Mouse (Mus musculus): ENCODE results near the gene Chchd1. TPM values are rescaled to one million over a fixed set of nuclear protein-coding genes. Genes with fewer than 3 reads are reported as not detected.
A peak's percentile ranks its signal among the peaks of the same experiment; 100 is the strongest.
"Not testable (repeated sequence)": the region's sequence is repeated elsewhere in the genome, so short reads cannot be mapped to it uniquely, and the experiment has no call there.

The Chchd1 gene
- total RNA-seq, 2 experiments from 2014 or later = 22.5 to 27.1 TPM

- no peak for ATAC-seq (replicated peaks; ENCODE audit: low FRiP score, poor library complexity, severe bottlenecking)
Observed at GRCm38 (mm10) chr14:20682498-20682897, 20.3 kb upstream of the Chchd1 start.

GRCm38 (mm10) chr14:20686576-20686975 is 16.2 kb upstream of the Chchd1 start:
- no peak for ATAC-seq (replicated peaks; ENCODE audit: low FRiP score, poor library complexity, severe bottlenecking)

GRCm38 (mm10) chr14:20689009-20689408 is 13.8 kb upstream of the Chchd1 start:
- ATAC-seq (replicated peaks; ENCODE audit: low FRiP score, poor library complexity, severe bottlenecking) = no peak

GRCm38 (mm10) chr14:20691772-20692171 is 11.0 kb upstream of the Chchd1 start:
- ATAC-seq (replicated peaks; ENCODE audit: low FRiP score, poor library complexity, severe bottlenecking) = no peak

- ATAC-seq (replicated peaks; ENCODE audit: low FRiP score, poor library complexity, severe bottlenecking) = no peak
Observed at GRCm38 (mm10) chr14:20693589-20694101, 9.2 kb upstream of the Chchd1 start.

GRCm38 (mm10) chr14:20694185-20694883 is 8.5 kb upstream of the Chchd1 start:
- ATAC-seq (replicated peaks; ENCODE audit: low FRiP score, poor library complexity, severe bottlenecking) = peak; percentile 40; the same call in 1 of the 2 replicates

- peak; percentile 76 for ATAC-seq (replicated peaks; ENCODE audit: low FRiP score, poor library complexity, severe bottlenecking)
Observed at GRCm38 (mm10) chr14:20694884-20695760, 7.7 kb upstream of the Chchd1 start, which contains the start of gene Fut11. TSS of gene Fut11 (plus strand) at chr14:20694968.

- peak; percentile 5 for ATAC-seq (replicated peaks; ENCODE audit: low FRiP score, poor library complexity, severe bottlenecking)
Observed at GRCm38 (mm10) chr14:20695761-20696520, 6.9 kb upstream of the Chchd1 start.

GRCm38 (mm10) chr14:20696986-20697385 is 5.8 kb upstream of the Chchd1 start:
- 0 out of 2 replicates have a peak, but pooled peaks have one; percentile 23 for ATAC-seq (replicated peaks; ENCODE audit: low FRiP score, poor library complexity, severe bottlenecking)

GRCm38 (mm10) chr14:20698515-20698914 is 4.3 kb upstream of the Chchd1 start:
- ATAC-seq (replicated peaks; ENCODE audit: low FRiP score, poor library complexity, severe bottlenecking) = no peak

GRCm38 (mm10) chr14:20700362-20700761 is 2.4 kb upstream of the Chchd1 start:
- ATAC-seq (replicated peaks; ENCODE audit: low FRiP score, poor library complexity, severe bottlenecking) = no peak

- ATAC-seq (replicated peaks; ENCODE audit: low FRiP score, poor library complexity, severe bottlenecking) = no peak
Observed at GRCm38 (mm10) chr14:20701554-20701953, 1.3 kb upstream of the Chchd1 start.

- ATAC-seq (replicated peaks; ENCODE audit: low FRiP score, poor library complexity, severe bottlenecking) = no peak
Observed at GRCm38 (mm10) chr14:20702096-20702740, 588 bp upstream of the Chchd1 start.

- ATAC-seq (replicated peaks; ENCODE audit: low FRiP score, poor library complexity, severe bottlenecking) = not testable (repeated sequence)
Observed at GRCm38 (mm10) chr14:20703461-20703860, 655 bp downstream of the Chchd1 start.

- ATAC-seq (replicated peaks; ENCODE audit: low FRiP score, poor library complexity, severe bottlenecking) = peak; percentile 84
Observed at GRCm38 (mm10) chr14:20707201-20708190, 4.7 kb downstream of the Chchd1 start, which contains the start of gene Zswim8. TSS of gene Zswim8 (plus strand) at chr14:20707552.

GRCm38 (mm10) chr14:20708239-20708638 is 5.4 kb downstream of the Chchd1 start:
- no peak for ATAC-seq (replicated peaks; ENCODE audit: low FRiP score, poor library complexity, severe bottlenecking)

- no peak for ATAC-seq (replicated peaks; ENCODE audit: low FRiP score, poor library complexity, severe bottlenecking)
Observed at GRCm38 (mm10) chr14:20713832-20714231, 11.0 kb downstream of the Chchd1 start.

- no peak for ATAC-seq (replicated peaks; ENCODE audit: low FRiP score, poor library complexity, severe bottlenecking)
Observed at GRCm38 (mm10) chr14:20718443-20718842, 15.6 kb downstream of the Chchd1 start.

Data from erythroblast, adult 5-6 weeks (primary cell).